Mouse (Mus musculus): ENCODE data around the gene Gnpat.

DNA sequence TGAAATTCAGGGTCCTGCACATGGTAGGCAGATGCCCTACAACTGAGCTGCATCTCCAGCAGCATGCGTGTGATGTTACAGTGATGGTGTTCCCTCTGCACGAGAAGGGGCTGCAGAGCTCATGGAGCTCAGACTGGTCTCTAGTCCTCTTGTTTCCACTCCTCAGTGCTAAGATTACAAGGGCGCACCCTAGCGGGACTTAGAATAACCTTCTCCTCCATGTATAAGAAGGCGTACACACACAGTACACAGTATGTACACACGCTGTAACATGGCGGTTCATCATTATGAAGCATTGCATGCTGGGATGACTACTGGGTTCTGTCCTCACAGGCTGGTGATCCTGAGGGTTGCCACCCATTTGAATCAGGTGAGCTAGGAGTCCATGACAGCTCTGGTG is 9.2 kb downstream of the Gnpat start:
- peak; percentile 24; the same call in 1 of the 2 replicates for TF ChIP-seq CTCF (conservative IDR thresholded peaks at IDR 0.05; ENCODE audit: low read length)
- no peak for TF ChIP-seq NANOG (IDR thresholded peaks at IDR 0.05; ENCODE audit: borderline replicate concordance, low read length)
- no peak for TF ChIP-seq POU5F1 (IDR thresholded peaks at IDR 0.05; ENCODE audit: borderline replicate concordance, low read length)
